ENCODE assay signal across 19 mouse cellular contexts in genomic region chr12:35123549-35123948, GRCm38 (mm10).
DNase-seq lines count a peak whose midpoint lies in the region; ATAC-seq lines count a peak whose summit lies in the region.
"Had no signal": no experiment of that assay in that cellular context is flagged by ENCODE, and none has a peak within 500 bp of the region (broad histone marks: within the 10 kb centered on the region; RNA-seq: fewer than 3 reads in every experiment).

No protein-coding gene starts in this region.

- ATAC-seq in common myeloid progenitor, adult 5-6 weeks (replicated peaks; ENCODE audit: low read depth, poor library complexity, severe bottlenecking), result peak; percentile 47; the same call in 1 of the 2 replicates
- ATAC-seq: forebrain, embryonic 16.5 days; lung, postnatal 0 days had no signal

- peak; percentile 18 for DNase-seq in cerebellum, adult 9-10 months
- no peak for DNase-seq in cerebellum, adult 18-20 months
- DNase-seq in thymus, postnatal 0 days (ENCODE audit: low spot score), result peak; percentile 37
- DNase-seq in thymus, postnatal 25 days, result no peak
- DNase-seq in splenic B cell, adult 2 months (ENCODE audit: low read depth, low spot score), result peak; percentile 32
- no peak for DNase-seq in frontal cortex, postnatal 14 days (ENCODE audit: low spot score in 2 of 2)
- no peak for DNase-seq in left cerebral cortex, adult 11 months (ENCODE audit: low spot score)
- DNase-seq: adrenal gland, adult 8-10 months; cerebellum, adult 2 months; heart, adult 11 months; kidney, adult 11 months; right cerebral cortex, postnatal 14 days; thymus, postnatal 4 days had no signal

- H3K27me3 ChIP-seq in splenic B cell, adult 2 months (ENCODE audit: control insufficient read depth, insufficient read depth, low read length, poor library complexity, severe bottlenecking), result no peaks in the 10 kb centered on the region
- H3K27me3 ChIP-seq: heart, embryonic 15.5 days; hindbrain, embryonic 12.5 days; liver, embryonic 15.5 days had no signal

- H3K36me3 ChIP-seq in splenic B cell, adult 2 months (ENCODE audit: control insufficient read depth, insufficient read depth, low read length, poor library complexity, severe bottlenecking), result peaks cover 5% of the 10 kb centered on the region; the same call in 1 of the 2 replicates

Comparison
In these comparisons a context has a peak if more than half of its experiments do, and no peak if none do; other contexts are left out.
1. DNase-seq: peak in cerebellum, adult 9-10 months (single experiment), thymus, postnatal 0 days (single experiment) and splenic B cell, adult 2 months (single experiment); none in cerebellum, adult 18-20 months (0 of 2), thymus, postnatal 25 days (single experiment), frontal cortex, postnatal 14 days (0 of 2) and left cerebral cortex, adult 11 months (single experiment).